Mouse (Mus musculus) cerebellum, adult 11 months (tissue): ENCODE data around the gene Snx29.

Experiments used
- DNase-seq: peaks from one replicate; pipeline ENCODE4 v3.0.0; 2022

Snx29 gene

DNA sequence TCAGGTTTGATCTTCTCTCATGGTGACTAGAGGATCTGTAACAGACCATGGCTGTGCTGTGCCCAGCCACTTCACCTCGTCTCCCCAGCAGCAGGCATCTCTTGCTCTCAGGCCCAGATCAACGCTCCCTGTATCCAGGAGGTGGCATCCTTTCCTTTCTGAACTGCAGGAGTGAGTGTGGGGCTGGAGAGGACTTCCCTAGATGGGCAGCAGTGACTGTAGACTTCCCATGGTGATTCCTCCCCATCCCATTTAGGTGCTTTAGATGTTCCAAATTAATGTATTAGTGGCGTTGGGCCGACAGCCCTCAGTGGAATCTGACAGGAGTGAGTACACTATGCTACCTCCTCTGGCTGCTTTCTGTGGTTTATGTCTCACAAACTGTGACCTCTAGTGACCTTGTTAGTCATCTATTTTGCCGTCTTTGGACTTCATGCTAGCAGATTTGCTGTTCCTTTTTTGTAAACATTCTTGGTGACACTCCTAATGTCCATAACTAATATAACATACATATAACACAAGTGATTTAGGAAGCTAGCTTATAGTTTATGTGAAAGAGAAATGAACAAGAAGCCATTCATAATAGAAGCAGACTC, 132.9 kb downstream of the Snx29 start:
- no peak for DNase-seq

DNA sequence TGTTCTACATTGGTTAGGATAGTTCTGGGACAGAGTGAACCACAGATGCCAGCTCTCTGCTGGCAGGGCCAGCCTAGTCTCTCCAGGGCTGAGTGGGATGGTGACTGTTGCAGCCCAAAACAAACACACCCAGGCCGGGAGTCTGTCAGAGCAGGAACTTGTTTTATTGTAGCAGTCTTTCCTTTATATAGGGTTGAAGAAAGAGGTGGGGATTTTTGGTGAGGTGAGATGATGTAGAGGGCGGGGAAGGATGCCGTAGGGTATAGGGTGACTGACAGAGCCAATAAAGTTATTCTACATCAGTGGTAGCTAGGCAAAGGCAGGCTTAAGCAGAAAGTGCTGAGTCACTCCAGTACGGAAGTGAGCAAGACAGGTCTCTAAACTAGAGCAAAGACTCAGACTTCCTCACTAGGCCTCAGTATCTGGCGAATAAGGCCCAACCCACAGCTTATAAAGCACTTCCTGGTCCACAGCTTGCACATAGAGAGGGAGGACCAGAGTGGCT, 133.5 kb downstream of the Snx29 start:
- no peak for DNase-seq

DNA sequence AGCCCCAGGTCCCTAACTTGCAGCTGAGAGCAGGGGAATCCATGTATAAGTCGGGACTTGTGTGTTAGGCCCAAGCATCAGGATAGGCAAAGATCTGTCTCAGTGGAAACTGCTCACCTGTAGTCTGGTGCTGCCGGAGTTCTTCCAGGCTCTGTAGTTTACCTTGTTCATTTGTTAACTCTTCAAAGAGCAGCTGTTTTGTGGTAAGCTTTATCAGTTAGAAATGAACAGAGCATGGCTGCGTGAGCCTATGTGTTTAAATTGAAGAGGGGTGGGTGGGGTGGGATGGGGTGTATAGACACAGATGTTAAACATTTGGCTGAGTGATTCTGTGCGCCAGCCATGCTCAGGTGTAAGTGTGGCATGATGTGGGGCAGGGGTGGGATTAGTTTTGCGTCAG, 134.4 kb downstream of the Snx29 start:
- no peak for DNase-seq

- no peak for DNase-seq
These were observed 135.1 kb downstream of the Snx29 start for GRCm38 (mm10) chr16:11457609-11458350.

- no peak for DNase-seq
These were observed 137.5 kb downstream of the Snx29 start for GRCm38 (mm10) chr16:11460210-11460609.

GRCm38 (mm10) chr16:11461612-11462011, 138.9 kb downstream of the Snx29 start:
- no peak for DNase-seq

GRCm38 (mm10) chr16:11468533-11469179, 145.9 kb downstream of the Snx29 start:
- DNase-seq: peak; percentile 75

DNA sequence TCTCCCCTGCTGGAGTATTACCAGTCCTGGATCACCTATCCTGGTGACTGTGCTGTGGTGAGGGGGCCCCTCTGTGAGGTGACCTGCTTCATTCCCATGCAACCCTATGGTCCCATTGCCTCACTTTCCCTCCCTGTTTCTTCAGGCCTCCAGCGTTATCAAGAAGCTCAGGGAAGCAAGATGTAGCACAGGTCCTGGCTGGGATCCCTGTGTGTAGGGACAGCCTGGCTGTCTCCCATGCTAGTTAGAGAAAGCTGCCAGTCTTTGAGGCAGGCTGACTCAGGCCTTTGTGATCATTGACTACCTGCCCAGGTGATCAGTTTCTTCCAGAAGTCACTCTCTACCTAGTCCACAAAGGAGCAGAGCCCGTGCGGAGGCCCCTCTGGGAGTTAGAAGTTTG, 146.8 kb downstream of the Snx29 start:
- DNase-seq: no peak

DNA sequence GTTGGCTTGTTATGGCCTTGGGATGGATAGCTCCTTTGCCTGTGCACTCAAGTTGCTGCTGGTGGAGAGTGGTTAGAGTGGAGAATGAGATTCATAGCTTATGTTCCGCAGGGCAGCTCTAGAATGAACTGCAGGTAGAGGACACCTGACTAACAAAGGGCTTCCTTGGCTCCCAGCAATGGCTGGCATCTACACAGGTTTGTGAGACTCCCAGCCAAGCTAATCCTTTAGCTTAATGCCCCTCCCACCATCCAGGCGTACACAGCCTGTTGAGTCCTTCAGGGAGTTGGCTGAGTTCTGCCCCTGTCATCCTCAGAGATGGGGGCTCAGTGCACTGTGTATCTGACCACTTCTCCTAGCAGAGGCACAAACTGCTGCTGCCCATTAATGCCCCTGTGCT, 148.5 kb downstream of the Snx29 start:
- DNase-seq: no peak

DNA sequence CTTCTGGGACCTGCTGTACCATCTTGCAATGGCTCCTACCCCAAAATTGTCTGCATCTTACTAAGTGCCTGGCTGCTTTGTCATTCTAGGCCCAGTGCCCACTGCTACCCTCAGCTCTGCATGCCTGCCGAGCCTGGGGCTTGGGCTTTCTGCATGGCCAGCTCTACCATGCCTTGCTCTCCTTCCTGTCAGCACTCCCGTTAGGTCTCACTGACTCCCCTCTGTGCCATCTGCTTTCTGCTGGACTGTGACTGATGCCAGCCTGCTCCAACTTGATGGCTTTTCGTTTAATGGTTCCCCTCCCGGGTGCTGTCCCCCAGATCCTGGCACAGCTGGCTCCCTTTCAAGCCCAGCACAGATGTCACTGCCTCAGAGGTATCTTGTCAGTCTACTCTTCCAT, 150.1 kb downstream of the Snx29 start:
- peak; percentile 61 for DNase-seq

- DNase-seq: no peak
These were observed 150.8 kb downstream of the Snx29 start for GRCm38 (mm10) chr16:11473474-11473873.

DNA sequence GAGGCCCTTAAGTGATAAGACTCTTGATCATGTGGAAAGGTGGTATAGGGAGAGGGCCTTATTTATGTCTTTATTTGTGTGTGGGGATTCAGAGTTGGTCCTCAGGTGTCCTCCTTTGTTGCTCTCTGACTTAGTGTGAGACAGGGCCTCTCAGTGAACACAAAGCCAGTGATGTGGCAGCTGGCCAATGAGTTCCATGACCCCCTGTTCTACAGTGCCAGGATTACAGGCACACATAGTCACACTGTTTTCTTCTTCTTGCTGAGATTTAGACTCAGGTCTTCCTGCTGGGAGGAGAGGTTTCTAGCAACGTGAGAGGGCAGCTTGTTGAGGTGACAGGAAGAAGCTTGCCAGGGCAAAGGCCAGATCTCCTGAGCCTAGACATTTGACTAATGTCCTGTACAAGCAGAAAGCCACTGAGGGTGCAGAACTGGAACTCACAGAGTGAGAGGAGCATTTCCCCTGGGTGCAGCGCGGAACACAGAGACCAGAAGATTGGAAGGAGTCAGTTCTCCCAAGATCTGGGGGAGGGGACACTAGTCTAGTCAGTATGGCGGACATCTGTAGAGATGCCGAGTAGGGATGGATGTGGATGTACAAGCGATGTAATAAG, 151.3 kb downstream of the Snx29 start:
- no peak for DNase-seq

DNA sequence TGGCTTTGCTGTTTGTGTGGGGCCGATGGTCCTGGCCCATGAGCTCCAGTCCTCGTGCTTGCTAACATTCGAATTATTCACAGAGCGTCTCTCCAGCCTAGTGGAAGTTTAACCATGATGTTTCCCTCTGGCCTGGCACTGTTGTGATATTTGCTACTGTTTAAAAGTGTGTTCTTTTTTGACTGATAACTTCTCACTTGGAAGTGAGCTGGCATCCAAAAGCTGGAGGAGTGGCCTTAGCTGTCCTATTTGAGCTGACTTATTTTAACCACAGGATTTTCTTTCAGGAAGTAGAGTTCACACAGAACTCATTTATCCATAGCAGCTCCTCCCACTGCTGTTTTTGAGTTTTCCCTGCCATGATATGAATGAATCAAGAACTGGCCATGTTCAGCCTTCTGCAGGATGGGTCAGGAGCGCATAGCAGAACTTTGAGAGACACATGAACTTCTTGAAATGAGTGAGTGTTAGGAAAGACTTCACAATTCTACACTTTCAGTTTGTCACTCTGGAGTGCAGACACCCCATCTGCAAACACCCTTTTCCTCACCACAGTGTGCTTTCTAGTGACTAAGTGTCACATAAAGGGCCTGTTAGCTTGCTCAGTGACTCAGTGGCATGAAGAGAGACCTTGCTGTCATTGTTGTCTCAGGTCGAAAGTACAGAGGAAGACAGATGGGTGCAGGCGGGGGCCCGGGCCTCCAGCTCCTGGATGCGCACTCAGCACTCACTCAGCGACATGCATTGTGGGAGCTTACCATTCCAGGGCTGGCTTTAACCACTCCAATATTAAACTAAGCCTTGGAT, 152.6 kb downstream of the Snx29 start:
- DNase-seq: no peak

DNA sequence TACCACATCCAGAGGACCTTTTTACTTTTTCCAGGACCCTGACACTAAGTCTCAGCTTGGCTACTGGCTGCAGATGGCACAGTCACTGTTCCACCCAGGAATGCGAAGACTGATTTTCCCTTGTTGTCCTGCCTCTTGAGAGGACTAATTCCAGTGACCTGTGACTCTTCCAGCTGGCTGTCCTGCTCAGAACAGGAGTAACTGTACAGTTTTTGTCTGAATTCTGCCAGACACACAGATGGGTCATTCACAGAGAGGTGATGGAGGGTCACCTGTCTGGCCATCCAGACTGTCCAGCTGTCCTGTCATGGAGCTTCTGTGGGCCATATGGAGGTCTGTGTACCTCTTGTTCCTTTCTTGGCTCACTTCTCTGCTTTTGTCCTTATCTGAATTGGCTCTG, 153.6 kb downstream of the Snx29 start:
- DNase-seq: no peak

GRCm38 (mm10) chr16:11476968-11477367, 154.3 kb downstream of the Snx29 start:
- DNase-seq: no peak

- DNase-seq: no peak
These were observed 154.9 kb downstream of the Snx29 start for GRCm38 (mm10) chr16:11477591-11477990.

- no peak for DNase-seq
These were observed 156.9 kb downstream of the Snx29 start for GRCm38 (mm10) chr16:11479605-11480004.

GRCm38 (mm10) chr16:11482189-11482588, 159.5 kb downstream of the Snx29 start:
- DNase-seq: no peak

- peak; percentile 42 for DNase-seq
These were observed 172.2 kb downstream of the Snx29 start for GRCm38 (mm10) chr16:11494895-11495294.

GRCm38 (mm10) chr16:11495923-11496616, 173.4 kb downstream of the Snx29 start:
- DNase-seq: no peak

DNA sequence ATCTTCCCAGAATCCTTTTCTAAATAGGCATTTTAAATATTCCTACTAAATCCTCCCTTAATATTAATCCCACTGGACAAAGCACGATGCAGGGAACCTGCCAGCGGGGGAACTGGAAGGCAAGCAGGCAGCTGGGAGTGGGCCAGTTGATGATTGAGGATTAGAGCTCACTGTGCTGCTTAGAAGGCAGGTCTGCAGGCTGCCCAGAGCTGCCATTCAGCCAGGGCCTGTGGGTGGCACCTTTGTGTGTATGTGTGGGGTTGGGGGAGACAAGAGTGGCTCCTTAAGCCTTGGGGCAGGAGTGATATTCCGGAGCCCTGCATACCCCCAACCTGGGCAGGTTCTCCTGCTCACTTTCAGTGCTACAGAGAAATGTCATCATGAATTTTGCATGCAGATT, 174.0 kb downstream of the Snx29 start:
- DNase-seq: no peak

- no peak for DNase-seq
These were observed 177.4 kb downstream of the Snx29 start for GRCm38 (mm10) chr16:11500061-11500460.
